Mouse (Mus musculus) forebrain, embryonic 11.5 days (tissue): ENCODE measurements at regions not wholly inside any gene's neighbourhood (a gene's known extent, or its start where the extent isn't known, plus 50 kb on each side); places are given as distances from the start of the nearest gene placed in this dataset.

Experiments
- ATAC-seq: fragments of 200-750 bp; cut with Nextera tagmentation; replicated peaks from 2 replicates; pipeline ENCODE4 v1.8.0; 2017; ENCODE audit warnings: moderate TSS enrichment; ENCODE audit not compliant: low FRiP score
- DNase-seq: peaks from one replicate; pipeline ENCODE4 v3.0.0-alpha.2; 2017; ENCODE audit warnings: low spot score
- H3K27ac ChIP-seq: fragments of 300-500 bp; sonication (generic); 2 replicates; pipeline ENCODE4 v1.5.1; 2014; ENCODE audit warnings: low read depth, low read length
- H3K27me3 ChIP-seq: fragments of 300-500 bp; sonication (generic); 2 replicates; pipeline ENCODE4 v1.6.1; 2014; ENCODE audit warnings: mild to moderate bottlenecking, low read length, mixed read lengths; ENCODE audit not compliant: control insufficient read depth, insufficient read depth
- H3K36me3 ChIP-seq: fragments of 300-500 bp; sonication (generic); 2 replicates; pipeline ENCODE4 v1.6.1; 2014; ENCODE audit warnings: mild to moderate bottlenecking, low read length, moderate library complexity, mixed read lengths; ENCODE audit not compliant: control insufficient read depth, insufficient read depth
- H3K4me1 ChIP-seq: fragments of 300-500 bp; sonication (generic); replicated peaks from 2 replicates; pipeline ENCODE4 v1.6.1; 2014; ENCODE audit warnings: low read length, mixed read lengths; ENCODE audit not compliant: control insufficient read depth, insufficient read depth
- H3K4me2 ChIP-seq: fragments of 300-500 bp; sonication (generic); 2 replicates; pipeline ENCODE4 v1.6.1; 2014; ENCODE audit warnings: low read depth, mild to moderate bottlenecking, low read length, moderate library complexity, mixed read lengths; ENCODE audit not compliant: severe bottlenecking
- H3K4me3 ChIP-seq: fragments of 300-500 bp; sonication (generic); 2 replicates; pipeline ENCODE4 v1.5.1; 2014; ENCODE audit warnings: low read depth, low read length
- H3K9ac ChIP-seq: fragments of 300-500 bp; sonication (generic); 2 replicates; pipeline ENCODE4 v1.6.1; 2014; ENCODE audit warnings: low read length
- H3K9me3 ChIP-seq: fragments of 300-500 bp; sonication (generic); 2 replicates; pipeline ENCODE4 v1.6.1; 2016; ENCODE audit warnings: low read length, mixed read lengths; ENCODE audit not compliant: control insufficient read depth
- WGBS: fragments of 180-500 bp; shearing (Covaris S2); extraction: QIAGEN DNeasy Blood & Tissue Kit; methylation state at CpG from one replicate; pipeline ENCODE4 v1.1.7; 2014; 5-methylcytosine and 5-hydroxymethylcytosine counted together

- ATAC-seq (no peak), DNase-seq (no peak)
- H3K9me3 ChIP-seq: no peaks in the 10 kb centered on the region
- no peaks in the 10 kb centered on the region for H3K27me3 ChIP-seq
- no peak overlapping the region for H3K4me2 ChIP-seq
- no peak overlapping the region for H3K4me3 ChIP-seq
- 86% methylated on average over 8 of the region's 8 CpGs for WGBS
- no peaks in the 10 kb centered on the region for H3K4me1 ChIP-seq
- H3K9ac ChIP-seq: no peak overlapping the region
- H3K36me3 ChIP-seq: no peaks in the 10 kb centered on the region
- H3K27ac ChIP-seq: no peak overlapping the region
These were observed 103.4 kb downstream of the Mreg start for GRCm38 (mm10) chr1:72108678-72109077.

GRCm38 (mm10) chr1:72107125-72107524 lies 105.0 kb downstream of the Mreg start:
- H3K4me3 ChIP-seq: no peak overlapping the region
- ATAC-seq: no peak
- WGBS: 89% methylated on average over 7 of the region's 7 CpGs
- no peak overlapping the region for H3K27ac ChIP-seq
- no peaks in the 10 kb centered on the region for H3K27me3 ChIP-seq
- no peaks in the 10 kb centered on the region for H3K36me3 ChIP-seq
- no peaks in the 10 kb centered on the region for H3K4me1 ChIP-seq
- DNase-seq: no peak
- H3K9me3 ChIP-seq: no peaks in the 10 kb centered on the region
- no peak overlapping the region for H3K9ac ChIP-seq
- no peak overlapping the region for H3K4me2 ChIP-seq

GRCm38 (mm10) chr1:72106655-72107054 lies 105.5 kb downstream of the Mreg start:
- Histone ChIP-seq H3K9ac (no peak overlapping the region), H3K36me3 (no peaks in the 10 kb centered on the region), H3K27me3 (no peaks in the 10 kb centered on the region), H3K4me3 (no peak overlapping the region), H3K27ac (no peak overlapping the region), H3K9me3 (no peaks in the 10 kb centered on the region), H3K4me2 (no peak overlapping the region), H3K4me1 (no peaks in the 10 kb centered on the region)
- WGBS: 88% methylated on average over 4 of the region's 4 CpGs
- ATAC-seq: no peak
- no peak for DNase-seq

- Histone ChIP-seq H3K4me3 (no peak overlapping the region), H3K4me1 (no peaks in the 10 kb centered on the region), H3K4me2 (no peak overlapping the region), H3K36me3 (no peaks in the 10 kb centered on the region), H3K27me3 (no peaks in the 10 kb centered on the region), H3K9ac (no peak overlapping the region), H3K9me3 (no peaks in the 10 kb centered on the region), H3K27ac (no peak overlapping the region)
- ATAC-seq (no peak), DNase-seq (no peak)
- WGBS: 86% methylated on average over 5 of the region's 5 CpGs
These were observed 106.6 kb downstream of the Mreg start for GRCm38 (mm10) chr1:72105435-72106057.

- Histone ChIP-seq H3K9ac (no peak overlapping the region), H3K4me1 (no peaks in the 10 kb centered on the region), H3K9me3 (no peaks in the 10 kb centered on the region), H3K4me2 (no peak overlapping the region), H3K27me3 (no peaks in the 10 kb centered on the region), H3K4me3 (no peak overlapping the region), H3K27ac (no peak overlapping the region), H3K36me3 (no peaks in the 10 kb centered on the region)
- ATAC-seq (no peak), DNase-seq (no peak)
- WGBS: 87% methylated on average over 6 of the region's 6 CpGs
These were observed 108.1 kb downstream of the Mreg start for GRCm38 (mm10) chr1:72103962-72104361.

- no peak for ATAC-seq
- no peak overlapping the region for H3K9ac ChIP-seq
- H3K36me3 ChIP-seq: no peaks in the 10 kb centered on the region
- no peak overlapping the region for H3K4me3 ChIP-seq
- no peak overlapping the region for H3K4me2 ChIP-seq
- WGBS: 90% methylated on average over 6 of the region's 6 CpGs
- no peak for DNase-seq
- no peaks in the 10 kb centered on the region for H3K27me3 ChIP-seq
- no peak overlapping the region for H3K27ac ChIP-seq
- no peaks in the 10 kb centered on the region for H3K9me3 ChIP-seq
- no peaks in the 10 kb centered on the region for H3K4me1 ChIP-seq
These were observed 108.7 kb downstream of the Mreg start for GRCm38 (mm10) chr1:72103387-72103786.

- DNase-seq (no peak), ATAC-seq (no peak)
- Histone ChIP-seq H3K27ac (no peak overlapping the region), H3K4me1 (no peaks in the 10 kb centered on the region), H3K9ac (no peak overlapping the region), H3K27me3 (no peaks in the 10 kb centered on the region), H3K4me3 (no peak overlapping the region), H3K4me2 (no peak overlapping the region), H3K36me3 (no peaks in the 10 kb centered on the region), H3K9me3 (no peaks in the 10 kb centered on the region)
- WGBS: 81% methylated on average over 5 of the region's 5 CpGs
These were observed 112.7 kb downstream of the Mreg start for GRCm38 (mm10) chr1:72099447-72099846.

- Histone ChIP-seq H3K4me1 (no peaks in the 10 kb centered on the region), H3K4me2 (no peak overlapping the region), H3K4me3 (no peak overlapping the region), H3K9me3 (no peaks in the 10 kb centered on the region), H3K9ac (no peak overlapping the region), H3K27ac (no peak overlapping the region), H3K27me3 (no peaks in the 10 kb centered on the region), H3K36me3 (no peaks in the 10 kb centered on the region)
- ATAC-seq (no peak), DNase-seq (no peak)
- 89% methylated on average over 2 of the region's 2 CpGs for WGBS
These were observed 120.8 kb downstream of the Mreg start for GRCm38 (mm10) chr1:72091344-72091743.

- 64% methylated on average over 6 of the region's 6 CpGs for WGBS
- ATAC-seq (no peak), DNase-seq (no peak)
- H3K27me3 ChIP-seq: no peaks in the 10 kb centered on the region
- no peaks in the 10 kb centered on the region for H3K36me3 ChIP-seq
- H3K4me1 ChIP-seq: no peaks in the 10 kb centered on the region
- H3K4me2 ChIP-seq: no peak overlapping the region
- no peak overlapping the region for H3K4me3 ChIP-seq
- no peak overlapping the region for H3K9ac ChIP-seq
- no peak overlapping the region for H3K27ac ChIP-seq
- no peaks in the 10 kb centered on the region for H3K9me3 ChIP-seq
These were observed 126.4 kb downstream of the Mreg start for GRCm38 (mm10) chr1:72085661-72086060.
